Mouse (Mus musculus) stomach, embryonic 16.5 days (tissue): Measurements from ENCODE around the gene Crybg1. TPM values are rescaled to one million over a fixed set of nuclear protein-coding genes. Genes with fewer than 3 reads are reported as not detected.
"Not testable (repeated sequence)": the region's sequence is repeated elsewhere in the genome, so short reads cannot be mapped to it uniquely, and the experiment has no call there.

ENCODE experiments used
- ATAC-seq: fragments of 200-750 bp; cut with Nextera tagmentation; 2 replicates; pipeline ENCODE4 v1.8.0; 2017; ENCODE audit warnings: moderate number of reproducible peaks, moderate TSS enrichment; ENCODE audit not compliant: insufficient read depth, low FRiP score
- H3K27ac ChIP-seq: fragments of 300-500 bp; sonication (generic); 2 replicates; pipeline ENCODE4 v1.5.1; 2014; ENCODE audit warnings: low read length
- H3K27me3 ChIP-seq: fragments of 300-500 bp; sonication (generic); 2 replicates; pipeline ENCODE4 v1.6.1; 2014; ENCODE audit warnings: low read length, control low read depth, mixed read lengths; ENCODE audit not compliant: control insufficient read depth, insufficient read depth
- H3K36me3 ChIP-seq: fragments of 300-500 bp; sonication (generic); 2 replicates; pipeline ENCODE4 v1.6.1; 2014; ENCODE audit warnings: low read length; ENCODE audit not compliant: control insufficient read depth, insufficient read depth
- H3K4me1 ChIP-seq: fragments of 300-500 bp; sonication (generic); 2 replicates; pipeline ENCODE4 v1.6.1; 2014; ENCODE audit warnings: low read length, control low read depth, mixed read lengths; ENCODE audit not compliant: control insufficient read depth, insufficient read depth
- H3K4me2 ChIP-seq: fragments of 300-500 bp; sonication (generic); 2 replicates; pipeline ENCODE4 v1.6.1; 2014; ENCODE audit warnings: low read depth, low read length, mixed read lengths
- H3K4me3 ChIP-seq: fragments of 300-500 bp; sonication (generic); replicated peaks from 2 replicates; pipeline ENCODE4 v1.5.1; 2014; ENCODE audit warnings: mild to moderate bottlenecking, low read length
- H3K9ac ChIP-seq: fragments of 300-500 bp; sonication (generic); 2 replicates; pipeline ENCODE4 v1.6.1; 2014; ENCODE audit warnings: low read length
- H3K9me3 ChIP-seq: fragments of 300-500 bp; sonication (generic); replicated peaks from 2 replicates; pipeline ENCODE4 v1.6.1; 2016; ENCODE audit warnings: low read length, control low read depth; ENCODE audit not compliant: control insufficient read depth
- WGBS: fragments of 180-500 bp; shearing (Covaris S2); extraction: QIAGEN DNeasy Blood & Tissue Kit; methylation state at CpG from one replicate; pipeline ENCODE4 v1.1.7; 2014; 5-methylcytosine and 5-hydroxymethylcytosine counted together
- polyA plus RNA-seq: library from polyadenylated mRNA; unstranded; fragments of >200 nt; fragmentation: Nextera tagmentation; extraction: Ambion mirVana; gene quantifications from 2 replicates; pipeline ENCODE4 v1.2.1, GENCODE M21; 2015

The Crybg1 gene
- polyA plus RNA-seq, 1 experiment from 2014 or later: 2.9 TPM

GRCm38 (mm10) chr10:43980742-43981141, 167.9 kb downstream of the Crybg1 start:
- not testable (repeated sequence) for H3K27ac ChIP-seq, H3K9ac ChIP-seq, H3K9me3 ChIP-seq, ATAC-seq, H3K4me1 ChIP-seq, H3K27me3 ChIP-seq, H3K4me3 ChIP-seq, H3K4me2 ChIP-seq, H3K36me3 ChIP-seq
- 76% methylated on average over 3 of the region's 3 CpGs for WGBS

GRCm38 (mm10) chr10:43980080-43980479, 168.6 kb downstream of the Crybg1 start:
- Histone ChIP-seq H3K4me2 (no peak overlapping the region), H3K4me3 (no peak overlapping the region), H3K9me3 (no peaks in the 10 kb centered on the region), H3K9ac (no peak overlapping the region), H3K27me3 (no peaks in the 10 kb centered on the region), H3K36me3 (no peaks in the 10 kb centered on the region), H3K4me1 (0 out of 2 replicates have a peak, but pooled peaks cover 4% of the 10 kb centered on the region), H3K27ac (no peak overlapping the region)
- 71% methylated on average over 1 of the region's 1 CpGs for WGBS
- no peak for ATAC-seq

- Histone ChIP-seq H3K4me3 (no peak overlapping the region), H3K27ac (no peak overlapping the region), H3K27me3 (no peaks in the 10 kb centered on the region), H3K9me3 (no peaks in the 10 kb centered on the region), H3K4me2 (no peak overlapping the region), H3K36me3 (no peaks in the 10 kb centered on the region), H3K9ac (no peak overlapping the region), H3K4me1 (0 out of 2 replicates have a peak, but pooled peaks cover under 1% of the 10 kb centered on the region)
- ATAC-seq: peak; percentile 74; the same call in 1 of the 2 replicates
- WGBS: 49% methylated on average over 3 of the region's 3 CpGs
Observed at GRCm38 (mm10) chr10:43977353-43977752, 171.3 kb downstream of the Crybg1 start.

DNA sequence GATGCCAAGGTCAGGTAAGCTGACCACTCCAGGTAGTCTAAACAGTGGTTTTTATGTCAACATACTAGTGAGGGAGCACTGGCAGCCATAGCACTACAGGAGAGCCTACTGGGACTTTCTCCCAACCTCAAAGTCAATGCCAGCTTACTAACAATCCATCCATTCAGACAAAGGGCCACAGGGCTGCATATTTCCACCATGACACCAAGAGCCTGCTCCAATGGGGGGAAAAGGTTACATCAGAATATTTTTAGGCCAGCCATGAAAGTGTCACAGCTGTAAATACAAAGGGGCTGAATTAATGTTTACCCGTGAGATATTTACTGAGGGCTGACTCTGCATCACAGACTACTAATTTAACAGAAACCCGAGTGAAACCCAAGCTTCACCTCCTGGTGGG, 175.4 kb downstream of the Crybg1 start:
- Histone ChIP-seq H3K4me2 (no peak overlapping the region), H3K27me3 (no peaks in the 10 kb centered on the region), H3K36me3 (no peaks in the 10 kb centered on the region), H3K4me1 (no peaks in the 10 kb centered on the region), H3K27ac (no peak overlapping the region), H3K9ac (no peak overlapping the region), H3K9me3 (no peaks in the 10 kb centered on the region), H3K4me3 (no peak overlapping the region)
- 41% methylated on average over 2 of the region's 2 CpGs for WGBS
- no peak for ATAC-seq

DNA sequence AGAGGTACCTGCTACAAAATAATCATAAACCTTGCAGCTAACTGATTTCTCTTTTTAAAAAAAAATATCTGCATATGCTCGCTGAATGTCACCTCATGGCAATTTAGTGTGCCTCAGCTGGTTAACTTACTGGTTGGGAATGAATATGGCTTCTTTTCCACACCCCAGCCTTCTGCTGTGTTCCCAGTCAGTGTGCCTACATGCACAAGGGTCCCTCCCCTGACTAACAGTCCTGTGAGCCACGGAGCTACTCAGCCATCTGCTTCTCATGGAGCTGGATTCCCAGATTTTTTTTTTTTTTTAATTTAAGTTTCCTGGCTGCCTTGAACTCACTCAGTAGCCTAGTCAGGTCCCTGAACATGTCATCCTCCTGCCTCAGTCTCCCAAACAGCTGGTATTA, 183.7 kb downstream of the Crybg1 start:
- Histone ChIP-seq H3K36me3 (no peaks in the 10 kb centered on the region), H3K27me3 (no peaks in the 10 kb centered on the region), H3K4me2 (no peak overlapping the region), H3K4me3 (no peak overlapping the region), H3K27ac (no peak overlapping the region), H3K4me1 (no peaks in the 10 kb centered on the region), H3K9ac (no peak overlapping the region), H3K9me3 (no peaks in the 10 kb centered on the region)
- no peak for ATAC-seq
- WGBS: 60% methylated on average over 2 of the region's 2 CpGs

- no peaks in the 10 kb centered on the region for H3K27me3 ChIP-seq
- no peak overlapping the region for H3K27ac ChIP-seq
- ATAC-seq: no peak
Observed at GRCm38 (mm10) chr10:43953942-43954341, 194.7 kb downstream of the Crybg1 start.

DNA sequence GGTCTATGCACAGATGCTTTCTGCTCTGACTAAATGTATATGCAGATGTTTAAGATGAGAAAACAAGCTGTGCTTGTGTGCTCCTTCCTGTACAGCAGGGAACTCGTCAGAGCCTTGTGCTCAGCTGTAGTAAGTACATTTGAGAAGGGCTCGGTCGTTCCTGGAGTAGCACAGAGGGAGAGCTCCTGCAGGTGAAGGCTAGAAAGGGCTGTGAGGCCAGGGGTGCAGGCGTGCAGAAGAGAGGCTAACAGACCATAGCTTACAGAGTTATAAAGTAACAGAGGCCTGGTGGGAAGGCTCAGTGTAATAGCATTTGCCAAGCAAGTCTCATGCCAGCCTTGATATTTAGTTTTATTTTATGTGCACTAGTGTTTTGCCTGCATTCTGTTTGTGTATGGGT, 203.2 kb downstream of the Crybg1 start:
- Histone ChIP-seq H3K9ac (no peak overlapping the region), H3K4me3 (no peak overlapping the region), H3K4me1 (no peaks in the 10 kb centered on the region), H3K9me3 (no peaks in the 10 kb centered on the region), H3K27ac (no peak overlapping the region), H3K4me2 (no peak overlapping the region), H3K27me3 (no peaks in the 10 kb centered on the region), H3K36me3 (0 out of 2 replicates have a peak, but pooled peaks cover 3% of the 10 kb centered on the region)
- WGBS: 72% methylated on average over 4 of the region's 4 CpGs
- ATAC-seq: no peak

More at GRCm38 (mm10) chr10:43953942-43954341, 194.7 kb downstream of the Crybg1 start:
- H3K9ac ChIP-seq: no peak overlapping the region
- 0 out of 2 replicates have a peak, but pooled peaks cover 3% of the 10 kb centered on the region for H3K36me3 ChIP-seq
- no peaks in the 10 kb centered on the region for H3K9me3 ChIP-seq
- no peak overlapping the region for H3K4me3 ChIP-seq
- no peak overlapping the region for H3K4me2 ChIP-seq
- H3K4me1 ChIP-seq: no peaks in the 10 kb centered on the region

GRCm38 (mm10) chr10:43943736-43944135, 204.9 kb downstream of the Crybg1 start:
- ATAC-seq: no peak
- no peak overlapping the region for H3K4me3 ChIP-seq
- no peak overlapping the region for H3K4me2 ChIP-seq
- no peaks in the 10 kb centered on the region for H3K4me1 ChIP-seq
- H3K36me3 ChIP-seq: no peaks in the 10 kb centered on the region
- no peak overlapping the region for H3K27ac ChIP-seq
- no peaks in the 10 kb centered on the region for H3K9me3 ChIP-seq
- 51% methylated on average over 4 of the region's 4 CpGs for WGBS
- no peaks in the 10 kb centered on the region for H3K27me3 ChIP-seq
- H3K9ac ChIP-seq: no peak overlapping the region

- Histone ChIP-seq H3K9ac (no peak overlapping the region), H3K36me3 (no peaks in the 10 kb centered on the region), H3K27me3 (no peaks in the 10 kb centered on the region), H3K4me3 (no peak overlapping the region), H3K27ac (no peak overlapping the region), H3K4me2 (no peak overlapping the region), H3K4me1 (no peaks in the 10 kb centered on the region), H3K9me3 (no peaks in the 10 kb centered on the region)
- 66% methylated on average over 6 of the region's 6 CpGs for WGBS
- ATAC-seq: no peak
Observed at GRCm38 (mm10) chr10:43939136-43939662, 209.5 kb downstream of the Crybg1 start.
